In the genomic region with DNA sequence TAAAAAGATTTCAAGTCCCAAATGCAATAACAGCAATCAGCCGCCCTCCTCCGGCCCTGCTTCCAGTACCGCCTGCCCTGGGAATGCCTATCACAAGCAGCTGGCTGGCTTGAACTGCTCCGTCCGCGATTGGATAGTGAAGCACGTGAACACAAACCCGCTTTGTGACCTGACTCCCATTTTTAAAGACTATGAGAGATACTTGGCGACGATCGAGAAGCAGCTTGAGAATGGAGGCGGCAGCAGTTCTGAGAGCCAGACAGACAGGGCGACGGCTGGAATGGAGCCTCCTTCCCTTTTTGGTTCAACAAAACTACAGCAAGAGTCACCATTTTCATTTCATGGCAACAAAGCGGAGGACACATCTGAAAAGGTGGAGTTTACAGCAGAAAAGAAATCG, we compare ENCODE assay signal across 15 mouse cellular contexts.
"Had no signal": no experiment of that assay in that cellular context is flagged by ENCODE, and none has a peak within 500 bp of the region (broad histone marks: within the 10 kb centered on the region; RNA-seq: fewer than 3 reads in every experiment).

No protein-coding gene starts in this region.

- H3K27ac ChIP-seq: intestine, embryonic 15.5 days; kidney, embryonic 15.5 days; liver, embryonic 13.5 days had no signal

- H3K4me3 ChIP-seq: intestine, embryonic 15.5 days; kidney, embryonic 15.5 days; liver, embryonic 13.5 days had no signal

- DNase-seq: kidney, adult 11 months; kidney, adult 8-10 months; kidney, postnatal 10 days; kidney, postnatal 36 days; liver, embryonic 13.5 days; lung, adult 2 months; lung, postnatal 14 days; lung, postnatal 4 days; midbrain, embryonic 14.5 days; thymus, adult 2 months; thymus, postnatal 14 days; thymus, postnatal 4 days had no signal

- H3K4me1 ChIP-seq: intestine, embryonic 15.5 days had no signal

- H3K9me3 ChIP-seq: intestine, embryonic 15.5 days; kidney, embryonic 15.5 days; liver, embryonic 13.5 days had no signal

- H3K4me2 ChIP-seq: intestine, embryonic 15.5 days; kidney, embryonic 15.5 days; liver, embryonic 13.5 days; midbrain, embryonic 11.5 days had no signal

- H3K9ac ChIP-seq: intestine, embryonic 15.5 days; kidney, embryonic 15.5 days; liver, embryonic 13.5 days had no signal

- ATAC-seq: intestine, embryonic 15.5 days had no signal

- H3K27me3 ChIP-seq: intestine, embryonic 15.5 days; kidney, embryonic 15.5 days; liver, embryonic 13.5 days had no signal
